Mouse (Mus musculus) MEL (cell line): ENCODE results near the gene Ubl4b. TPM values are rescaled to one million over a fixed set of nuclear protein-coding genes. Genes with fewer than 3 reads are reported as not detected.

Experiments used
- DNase-seq: peaks from one replicate; pipeline ENCODE4 v3.0.0; 2011; ENCODE audit warnings: low read depth, low spot score
- H3K27ac ChIP-seq: 2 replicates; pipeline ENCODE4 v1.5.1; 2012; ENCODE audit warnings: low read depth, mild to moderate bottlenecking, control low read depth, low read length, moderate library complexity; ENCODE audit not compliant: control insufficient read depth
- H3K27me3 ChIP-seq, 2 experiments: fragments of 150-350 bp in 1 of 2; sonication (generic) in 1 of 2; 2 replicates each; pipeline ENCODE4 v1.6.1; 2012; ENCODE audit warnings: low read length in 2 of 2, mild to moderate bottlenecking in 2 of 2, improper control_type of control experiment in 1 of 2, moderate library complexity in 1 of 2; ENCODE audit not compliant: insufficient read depth in 2 of 2, control insufficient read depth in 1 of 2
- H3K36me3 ChIP-seq, 2 experiments: 2 replicates each; pipeline ENCODE4 v1.6.1; 2012 to 2014; ENCODE audit warnings: low read length in 2 of 2, improper control_type of control experiment in 1 of 2, inconsistent platforms in 1 of 2, mild to moderate bottlenecking in 1 of 2; ENCODE audit not compliant: insufficient read depth in 2 of 2, control insufficient read depth in 1 of 2
- H3K4me1 ChIP-seq, 2 experiments: fragments of 150-350 bp in 1 of 2; sonication (generic) in 1 of 2; 2 replicates each; pipeline ENCODE4 v1.6.1; 2012; ENCODE audit warnings: low read length in 2 of 2, improper control_type of control experiment in 1 of 2, mild to moderate bottlenecking in 1 of 2; ENCODE audit not compliant: insufficient read depth in 2 of 2, control insufficient read depth in 1 of 2
- H3K4me3 ChIP-seq, 2 experiments: fragments of 150-350 bp in 1 of 2; sonication (generic) in 1 of 2; 2 replicates each; pipeline ENCODE4 v1.5.1; 2012; ENCODE audit warnings: low read depth in 2 of 2, low read length in 2 of 2, mild to moderate bottlenecking in 2 of 2, moderate library complexity in 2 of 2, control low read depth in 1 of 2, improper control_type of control experiment in 1 of 2; ENCODE audit not compliant: control insufficient read depth in 1 of 2, insufficient read depth in 1 of 2
- H3K79me2 ChIP-seq: 2 replicates; pipeline ENCODE4 v1.6.1; 2012; ENCODE audit warnings: mild to moderate bottlenecking, low read length, moderate library complexity; ENCODE audit not compliant: control insufficient read depth, poor library complexity, insufficient read depth
- H3K9ac ChIP-seq: 2 replicates; pipeline ENCODE4 v1.6.1; 2012; ENCODE audit warnings: low read depth, mild to moderate bottlenecking, control low read depth, low read length, moderate library complexity; ENCODE audit not compliant: control insufficient read depth, poor library complexity, severe bottlenecking
- H3K9me3 ChIP-seq: fragments of 150-350 bp; sonication (generic); replicated peaks from 2 replicates; pipeline ENCODE4 v1.6.1; 2012; ENCODE audit warnings: mild to moderate bottlenecking, low read length, improper control_type of control experiment, moderate library complexity; ENCODE audit not compliant: insufficient read depth
- CHD2 ChIP-seq: IDR thresholded peaks from 2 replicates; pipeline ENCODE4 v1.6.1; 2011; ENCODE audit warnings: low read length, improper control_type of control experiment
- ELF1 ChIP-seq: IDR thresholded peaks from 2 replicates; pipeline ENCODE4 v1.6.1; 2014; ENCODE audit warnings: low read depth, mild to moderate bottlenecking, inconsistent platforms, low read length, improper control_type of control experiment, moderate library complexity
- EP300 ChIP-seq, 2 experiments: IDR thresholded peaks; 2 replicates each; pipeline ENCODE4 v1.6.1; 2011; ENCODE audit warnings: improper control_type of control experiment in 2 of 2, low read length in 2 of 2, low read depth in 1 of 2, mild to moderate bottlenecking in 1 of 2
- HCFC1 ChIP-seq: IDR thresholded peaks from 2 replicates; pipeline ENCODE4 v1.6.1; 2012; ENCODE audit warnings: low read depth, mild to moderate bottlenecking, inconsistent platforms, low read length, improper control_type of control experiment, moderate library complexity
- KAT2A ChIP-seq: conservative IDR thresholded peaks from 2 replicates; pipeline ENCODE4 v1.6.1; 2012; ENCODE audit warnings: low read depth, low read length, improper control_type of control experiment, inconsistent platforms
- MAZ ChIP-seq: IDR thresholded peaks from 2 replicates; pipeline ENCODE4 v1.6.1; 2012; ENCODE audit warnings: low read depth, mild to moderate bottlenecking, inconsistent platforms, low read length, improper control_type of control experiment
- MEF2A ChIP-seq: IDR thresholded peaks from 2 replicates; pipeline ENCODE4 v1.6.1; 2014; ENCODE audit warnings: low read depth, mild to moderate bottlenecking, inconsistent platforms, low read length, improper control_type of control experiment; ENCODE audit not compliant: poor library complexity, insufficient replicate concordance, severe bottlenecking; ENCODE audit errors: extremely low read depth
- MYB ChIP-seq: IDR thresholded peaks from 2 replicates; pipeline ENCODE4 v1.6.1; 2011; ENCODE audit warnings: mild to moderate bottlenecking, low read depth, low read length, improper control_type of control experiment
- NELFE ChIP-seq: IDR thresholded peaks from 2 replicates; pipeline ENCODE4 v1.6.1; 2011; ENCODE audit warnings: low read depth, low read length, improper control_type of control experiment
- POLR2AphosphoS2 ChIP-seq: IDR thresholded peaks from 2 replicates; pipeline ENCODE4 v1.6.1; 2011; ENCODE audit warnings: low read length, improper control_type of control experiment
- POLR2AphosphoS5 ChIP-seq: IDR thresholded peaks from 2 replicates; pipeline ENCODE4 v1.6.1; 2012; ENCODE audit warnings: low read depth, borderline replicate concordance, mild to moderate bottlenecking, inconsistent platforms, low read length, moderate library complexity, mixed read lengths
- RAD21 ChIP-seq: IDR thresholded peaks from 2 replicates; pipeline ENCODE4 v1.6.1; 2011; ENCODE audit warnings: mild to moderate bottlenecking, low read depth, low read length, improper control_type of control experiment
- SIN3A ChIP-seq: IDR thresholded peaks from 2 replicates; pipeline ENCODE4 v1.6.1; 2012; ENCODE audit warnings: low read length, improper control_type of control experiment, inconsistent platforms
- SMC3 ChIP-seq: IDR thresholded peaks from 2 replicates; pipeline ENCODE4 v1.6.1; 2011; ENCODE audit warnings: low read depth, low read length, improper control_type of control experiment
- ZC3H11A ChIP-seq: IDR thresholded peaks from 2 replicates; pipeline ENCODE4 v1.6.1; 2012; ENCODE audit warnings: low read depth, mild to moderate bottlenecking, inconsistent platforms, low read length, improper control_type of control experiment
- polyA plus RNA-seq, 2 experiments: library from polyadenylated mRNA; stranded (reverse) in 1 of 2; unstranded in 1 of 2; fragments of >175 nt in 1 of 2; fragments of >200 nt in 1 of 2; gene quantifications; 2 replicates each; pipeline versions ENCODE4 v1.2.1 to v1.2.4; 2012; ENCODE audit warnings: low replicate concordance in 2 of 2, low read depth in 1 of 2; ENCODE audit not compliant: insufficient read length in 2 of 2, insufficient read depth in 1 of 2, missing spikeins in 1 of 2
- total RNA-seq: library from RNA; depleted of rRNA; stranded (reverse); fragments of 300-350 nt; gene quantifications from 2 replicates; pipeline ENCODE4 v1.2.3, GENCODE M21; 2012

Gene Ubl4b
- total and polyA plus RNA-seq, 3 experiments: not detected

DNA sequence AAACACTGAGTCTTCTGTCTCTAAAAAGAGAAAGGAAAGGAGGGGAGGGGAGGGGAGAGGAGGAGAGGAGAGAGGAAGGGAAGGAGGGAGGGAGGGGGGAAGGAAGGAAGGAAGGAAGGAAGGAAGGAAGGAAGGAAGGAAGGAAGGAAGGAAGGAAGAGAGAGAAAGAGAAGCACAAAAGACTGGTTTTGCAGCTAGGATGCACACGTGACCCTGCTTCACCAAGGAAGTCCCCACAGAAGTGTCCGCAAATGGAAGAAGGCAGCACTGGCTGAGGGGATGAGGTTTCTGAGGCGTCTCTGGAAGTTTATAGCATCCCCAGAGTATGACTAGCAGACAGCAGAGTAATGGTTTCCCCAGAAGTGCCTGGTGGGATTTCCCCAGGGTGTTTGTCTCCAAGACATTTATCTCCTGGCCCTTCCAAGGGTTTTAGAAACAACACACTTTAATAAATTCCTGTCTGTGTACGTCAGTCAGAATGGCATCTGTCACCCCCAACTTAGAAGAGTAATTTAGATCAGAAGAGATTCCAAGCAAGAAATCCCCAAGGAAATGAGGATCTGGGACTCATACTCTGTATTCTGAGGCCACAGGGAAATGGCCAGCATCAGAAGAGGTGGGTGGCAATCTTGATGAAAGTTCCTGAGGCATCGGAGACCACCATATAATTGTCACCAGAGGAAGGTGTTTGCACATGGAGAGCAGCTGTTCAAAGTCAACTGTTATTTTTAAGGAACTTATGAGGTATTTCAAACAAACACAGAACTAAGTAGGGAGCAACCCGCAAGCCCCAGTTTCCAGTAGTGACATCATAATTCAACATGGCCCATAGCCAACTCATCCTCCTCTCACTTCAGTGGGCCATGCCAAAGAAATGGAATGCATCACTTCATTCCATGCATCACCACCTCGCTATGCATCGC lies 11.5 kb downstream of the Ubl4b start:
- no peaks in the 10 kb centered on the region for H3K36me3 ChIP-seq
- H3K27ac ChIP-seq: no peak overlapping the region
- H3K4me3 ChIP-seq: no peak overlapping the region
- no peaks in the 10 kb centered on the region for H3K4me1 ChIP-seq
- H3K9ac ChIP-seq: no peak overlapping the region
- peaks cover 2 to 3% of the 10 kb centered on the region in 2 experiments; a peak in 2 of 4 replicates for H3K27me3 ChIP-seq
- TF ChIP-seq SIN3A: no peak
- TF ChIP-seq MEF2A: no peak
- no peak for TF ChIP-seq POLR2AphosphoS5
- no peak for TF ChIP-seq NELFE
- no peak for TF ChIP-seq EP300 (IDR thresholded peaks at IDR 0.05; ENCODE audit: low read depth in 1 of 2, low read length in 2 of 2)
- TF ChIP-seq RAD21: no peak
- no peak for TF ChIP-seq POLR2AphosphoS2
- TF ChIP-seq MYB: no peak
- TF ChIP-seq HCFC1: no peak
- no peak for TF ChIP-seq ELF1
- no peak for TF ChIP-seq SMC3
- TF ChIP-seq, all 39 proteins: peak for 0
- Histone ChIP-seq H3K79me2 (no peaks in the 10 kb centered on the region), H3K9me3 (no peaks in the 10 kb centered on the region)
- DNase-seq: no peak

DNA sequence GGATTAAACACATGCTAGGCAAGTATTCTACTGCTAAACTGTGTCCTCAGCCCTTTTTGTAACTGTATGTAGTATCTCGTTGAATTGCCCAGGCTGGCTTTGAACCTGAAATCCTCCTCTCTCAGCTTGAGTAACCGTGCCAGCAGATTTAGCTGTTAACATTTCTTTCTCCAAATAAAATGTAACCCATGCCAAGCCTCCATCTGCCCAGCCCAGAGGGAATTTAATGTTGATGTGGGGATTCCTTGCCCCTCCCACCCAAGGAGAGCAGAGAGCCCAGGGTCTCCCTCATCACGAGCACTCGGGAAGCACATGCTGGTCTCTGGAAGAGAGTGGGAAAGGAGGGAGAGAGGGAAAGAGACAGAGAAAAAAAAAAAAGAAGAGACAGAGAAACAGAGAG lies 12.3 kb downstream of the Ubl4b start:
- no peak for TF ChIP-seq KAT2A

DNA sequence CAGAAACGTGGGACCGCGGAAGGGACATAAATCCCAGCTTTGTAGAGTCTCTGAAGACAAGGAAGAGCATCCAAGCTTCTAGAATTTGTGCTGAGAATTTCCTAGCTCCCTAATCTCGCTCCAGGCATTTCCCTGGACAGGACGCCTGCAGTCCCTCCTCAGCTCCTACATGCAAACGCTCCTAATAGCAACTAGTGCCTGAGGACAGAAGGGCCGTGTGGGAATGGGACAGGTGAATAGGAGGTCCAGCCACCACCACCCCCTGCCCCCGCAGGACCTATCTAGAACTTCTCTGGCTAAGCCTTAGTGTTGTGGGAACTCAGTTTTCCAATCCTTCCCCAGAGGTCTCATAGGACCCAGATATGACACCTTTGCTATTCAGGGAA lies 17.4 kb downstream of the Ubl4b start:
- H3K36me3 ChIP-seq: no peaks in the 10 kb centered on the region
- no peaks in the 10 kb centered on the region for H3K9me3 ChIP-seq
- H3K27me3 ChIP-seq: peaks cover 4 to 10% of the 10 kb centered on the region in 2 experiments; a peak in 3 of 4 replicates
- H3K9ac ChIP-seq: no peak overlapping the region
- DNase-seq: no peak
- no peak overlapping the region for H3K4me3 ChIP-seq
- H3K79me2 ChIP-seq: no peaks in the 10 kb centered on the region
- TF ChIP-seq MAZ (no peak), CHD2 (no peak), ZC3H11A (no peak)
- no peaks in the 10 kb centered on the region for H3K4me1 ChIP-seq
- no peak overlapping the region for H3K27ac ChIP-seq

More for the DNA sequence above, 12.3 kb downstream of the Ubl4b start:
- no peak overlapping the region for H3K27ac ChIP-seq
- H3K4me1 ChIP-seq: no peaks in the 10 kb centered on the region
- no peaks in the 10 kb centered on the region for H3K9me3 ChIP-seq
- H3K79me2 ChIP-seq: no peaks in the 10 kb centered on the region
- peaks cover 2 to 5% of the 10 kb centered on the region in 2 experiments; a peak in 3 of 4 replicates for H3K27me3 ChIP-seq
- no peak for DNase-seq
- H3K4me3 ChIP-seq: no peak overlapping the region
- H3K36me3 ChIP-seq: no peaks in the 10 kb centered on the region
- no peak overlapping the region for H3K9ac ChIP-seq
